Mouse (Mus musculus) ES-CJ7 (cell line): ENCODE measurements around the gene Ott.
"Not testable (repeated sequence)": the region's sequence is repeated elsewhere in the genome, so short reads cannot be mapped to it uniquely, and the experiment has no call there.

Experiments
- DNase-seq: peaks from one replicate; pipeline ENCODE4 v3.0.0; 2011; ENCODE audit warnings: low read depth, low spot score

The Ott gene

GRCm38 (mm10) chrX:149073982-149074381 is at the start of gene Ott:
Gene Ott, plus strand, starts transcription at chrX:149074282.
- not testable (repeated sequence) for DNase-seq
